In the genomic region with DNA sequence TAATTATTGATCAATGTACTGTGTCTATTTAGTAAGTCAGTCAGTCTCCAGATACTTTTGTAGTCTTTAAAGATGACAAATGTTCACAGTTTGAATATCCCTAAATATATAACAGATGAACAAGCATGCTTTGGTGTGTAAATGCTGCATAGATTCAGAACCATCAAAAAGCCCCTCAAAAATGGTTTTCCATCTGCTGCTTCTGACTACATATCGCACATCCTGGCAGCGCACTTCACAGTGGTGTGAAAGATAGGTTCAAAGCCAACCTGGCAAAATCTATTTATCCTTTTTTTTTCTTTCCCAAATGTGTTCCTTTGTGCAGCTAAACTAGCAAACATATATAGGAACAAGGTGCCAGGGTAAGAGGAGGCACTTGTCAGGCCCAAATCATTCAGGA, we compare ENCODE assay signal across 25 mouse cellular contexts.
"Had no signal": no experiment of that assay in that cellular context is flagged by ENCODE, and none has a peak within 500 bp of the region (broad histone marks: within the 10 kb centered on the region; RNA-seq: fewer than 3 reads in every experiment).

No protein-coding gene starts in this region.

- H3K9me3 ChIP-seq: heart, embryonic 13.5 days; heart, embryonic 15.5 days; hindbrain, embryonic 13.5 days; hindbrain, embryonic 15.5 days; limb, embryonic 10.5 days; limb, embryonic 12.5 days; liver, embryonic 13.5 days; liver, embryonic 15.5 days had no signal

- H3K27ac ChIP-seq: gastrocnemius, adult 2 months; heart, adult 2 months; heart, embryonic 13.5 days; heart, embryonic 15.5 days; hindbrain, embryonic 13.5 days; hindbrain, embryonic 15.5 days; hindbrain, postnatal 0 days; layer of hippocampus, adult 2 months; left cerebral cortex, adult 2 months; limb, embryonic 10.5 days; limb, embryonic 12.5 days; liver, embryonic 13.5 days; liver, embryonic 15.5 days had no signal

- H3K4me2 ChIP-seq: heart, embryonic 11.5 days; heart, embryonic 13.5 days; heart, embryonic 15.5 days; hindbrain, embryonic 13.5 days; hindbrain, embryonic 15.5 days; limb, embryonic 12.5 days; liver, embryonic 11.5 days; liver, embryonic 13.5 days; liver, embryonic 15.5 days had no signal

- H3K36me3 ChIP-seq: heart, embryonic 13.5 days; heart, embryonic 15.5 days; hindbrain, embryonic 13.5 days; hindbrain, embryonic 15.5 days; limb, embryonic 10.5 days; limb, embryonic 12.5 days; liver, embryonic 13.5 days; liver, embryonic 15.5 days had no signal

- ATAC-seq: hindbrain, postnatal 0 days had no signal

- H3K4me3 ChIP-seq: gastrocnemius, adult 2 months; heart, adult 2 months; heart, embryonic 13.5 days; heart, embryonic 15.5 days; hindbrain, embryonic 13.5 days; hindbrain, embryonic 15.5 days; layer of hippocampus, adult 2 months; left cerebral cortex, adult 2 months; limb, embryonic 10.5 days; limb, embryonic 12.5 days; liver, embryonic 13.5 days; liver, embryonic 15.5 days had no signal

- H3K4me1 ChIP-seq: heart, embryonic 13.5 days; heart, embryonic 15.5 days; hindbrain, embryonic 13.5 days; hindbrain, embryonic 15.5 days; limb, embryonic 10.5 days; limb, embryonic 12.5 days; liver, embryonic 13.5 days; liver, embryonic 15.5 days had no signal

- H3K9ac ChIP-seq: heart, embryonic 13.5 days; heart, embryonic 15.5 days; hindbrain, embryonic 13.5 days; hindbrain, embryonic 15.5 days; limb, embryonic 12.5 days; liver, embryonic 13.5 days; liver, embryonic 15.5 days had no signal

- H3K27me3 ChIP-seq: heart, embryonic 13.5 days; heart, embryonic 15.5 days; hindbrain, embryonic 13.5 days; hindbrain, embryonic 15.5 days; limb, embryonic 12.5 days; liver, embryonic 13.5 days; liver, embryonic 15.5 days had no signal

- DNase-seq: gastrocnemius, adult 2 months; gastrocnemius, postnatal 10 days; gastrocnemius, postnatal 25 days; heart, adult 2 months; heart, postnatal 14 days; heart, postnatal 36 days; kidney, adult 11 months; kidney, adult 8-10 months; kidney, postnatal 10 days; kidney, postnatal 25 days; kidney, postnatal 4 days; liver; liver, embryonic 13.5 days had no signal
